Mouse (Mus musculus): Measurements from ENCODE around the gene Rbfox1. TPM values are rescaled to one million over a fixed set of nuclear protein-coding genes. Genes with fewer than 3 reads are reported as not detected.
A peak's percentile ranks its signal among the peaks of the same experiment; 100 is the strongest.

The Rbfox1 gene
- polyA plus RNA-seq, 1 experiment = 142 TPM

GRCm38 (mm10) chr16:7200239-7200638, 1315.1 kb downstream of the Rbfox1 start:
- no peak overlapping the region for H3K27ac ChIP-seq (ENCODE audit: insufficient read depth, low read length)
- no peak overlapping the region for H3K4me3 ChIP-seq (ENCODE audit: insufficient read depth, low read length)
- peaks cover 3% of the 10 kb centered on the region; the same call in 1 of the 2 replicates for H3K4me1 ChIP-seq (ENCODE audit: control insufficient read depth, insufficient read depth, low read length)
- no peak for TF ChIP-seq CTCF (IDR thresholded peaks at IDR 0.05; ENCODE audit: extremely low read depth, insufficient read depth, low read length)
- no peak for TF ChIP-seq POLR2A (IDR thresholded peaks at IDR 0.05; ENCODE audit: extremely low read depth, insufficient read depth, low read length)

DNA sequence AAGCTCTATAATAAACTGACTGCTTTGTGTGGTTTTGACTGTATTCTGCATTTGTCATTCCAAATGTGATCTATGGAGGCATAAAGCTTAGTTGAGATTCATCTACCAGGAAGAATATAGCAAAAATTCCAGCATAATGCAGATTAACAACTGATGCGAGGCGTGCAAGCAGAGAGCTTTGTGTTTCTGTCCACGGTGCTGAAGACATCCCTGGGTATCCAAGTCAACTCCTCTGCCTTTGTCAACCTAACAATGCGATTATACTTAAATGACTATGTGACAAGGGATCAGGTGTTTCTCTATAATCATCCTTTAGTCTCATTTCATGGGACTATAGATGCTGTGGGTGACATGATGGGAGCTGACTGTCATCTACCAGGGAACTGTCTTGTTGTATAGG, 1316.7 kb downstream of the Rbfox1 start:
- TF ChIP-seq POLR2A (IDR thresholded peaks at IDR 0.05; ENCODE audit: extremely low read depth, insufficient read depth, low read length) (no peak), CTCF (IDR thresholded peaks at IDR 0.05; ENCODE audit: extremely low read depth, insufficient read depth, low read length) (no peak)
- H3K27ac ChIP-seq (ENCODE audit: insufficient read depth, low read length) = no peak overlapping the region

DNA sequence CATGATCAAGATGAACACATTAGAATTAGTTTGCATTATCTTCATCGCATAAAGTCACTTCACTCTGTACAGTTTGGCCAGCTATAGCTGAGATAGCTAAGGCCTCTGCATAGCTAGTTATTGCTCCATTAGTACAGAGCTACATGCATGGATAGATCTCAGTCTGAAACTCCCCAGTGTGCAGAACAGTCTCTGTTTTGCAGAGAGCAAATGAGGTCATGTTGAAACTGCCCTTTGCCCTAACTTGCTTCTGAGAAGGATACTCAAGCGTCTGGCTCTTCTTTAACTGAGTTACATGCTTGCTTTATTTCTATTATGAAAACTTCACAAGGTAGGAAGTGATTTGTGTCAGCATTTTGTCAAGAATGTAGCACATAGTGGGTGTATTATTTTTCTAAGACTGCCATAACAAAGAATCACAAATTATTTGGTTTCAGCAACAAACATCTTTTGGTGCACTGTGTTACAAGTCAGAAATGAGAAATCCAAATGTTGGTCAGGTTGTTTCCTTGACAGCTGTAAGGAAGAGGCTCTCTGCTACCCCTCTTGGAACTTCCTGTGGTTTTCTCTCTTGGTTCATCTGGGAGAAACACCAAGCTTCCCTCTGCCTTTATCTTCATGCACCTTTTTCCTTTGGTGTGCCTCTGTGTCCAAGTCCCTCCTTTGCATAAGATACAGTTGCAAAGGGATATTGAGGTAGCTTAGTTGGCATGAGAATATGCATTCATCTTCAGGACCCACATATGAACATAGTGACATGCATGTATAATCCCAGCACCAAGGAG, 1321.2 kb downstream of the Rbfox1 start:
- Histone ChIP-seq H3K4me3 (ENCODE audit: insufficient read depth, low read length) (no peak overlapping the region), H3K4me1 (ENCODE audit: control insufficient read depth, insufficient read depth, low read length) (peaks cover 5% of the 10 kb centered on the region; the same call in 1 of the 2 replicates), H3K27ac (ENCODE audit: insufficient read depth, low read length) (no peak overlapping the region)
- no peak for TF ChIP-seq CTCF (IDR thresholded peaks at IDR 0.05; ENCODE audit: extremely low read depth, insufficient read depth, low read length)
- no peak for TF ChIP-seq POLR2A (IDR thresholded peaks at IDR 0.05; ENCODE audit: extremely low read depth, insufficient read depth, low read length)

More for the DNA sequence above, 1316.7 kb downstream of the Rbfox1 start:
- H3K4me1 ChIP-seq (ENCODE audit: control insufficient read depth, insufficient read depth, low read length) = peaks cover 2% of the 10 kb centered on the region; the same call in 1 of the 2 replicates
- H3K4me3 ChIP-seq (ENCODE audit: insufficient read depth, low read length) = no peak overlapping the region

DNA sequence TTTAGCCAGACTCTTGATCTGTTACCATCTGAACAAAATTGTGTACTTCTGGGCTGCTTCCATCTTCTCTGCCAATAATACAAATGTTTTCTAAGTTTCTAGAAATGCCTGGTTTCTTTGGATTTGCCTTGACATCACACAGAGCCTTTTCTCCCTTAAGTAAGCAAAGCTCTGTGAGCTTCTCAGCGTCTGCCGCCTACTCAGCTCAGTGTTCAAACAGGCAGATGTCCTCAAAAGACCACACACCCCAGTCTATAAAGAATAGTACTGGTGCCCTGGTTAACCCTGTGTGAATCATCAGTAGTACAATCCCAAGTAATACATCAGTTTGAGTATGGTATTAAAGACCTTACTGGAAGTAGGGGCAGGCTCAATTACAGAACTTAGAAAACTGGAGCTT, 1322.4 kb downstream of the Rbfox1 start:
- Histone ChIP-seq H3K27ac (ENCODE audit: insufficient read depth, low read length) (peak overlapping the region; percentile 47; the same call in 1 of the 2 replicates), H3K4me3 (ENCODE audit: insufficient read depth, low read length) (no peak overlapping the region), H3K4me1 (ENCODE audit: control insufficient read depth, insufficient read depth, low read length) (peaks cover 5% of the 10 kb centered on the region; the same call in 1 of the 2 replicates)
- TF ChIP-seq CTCF (IDR thresholded peaks at IDR 0.05; ENCODE audit: extremely low read depth, insufficient read depth, low read length) (no peak), POLR2A (IDR thresholded peaks at IDR 0.05; ENCODE audit: extremely low read depth, insufficient read depth, low read length) (no peak)

DNA sequence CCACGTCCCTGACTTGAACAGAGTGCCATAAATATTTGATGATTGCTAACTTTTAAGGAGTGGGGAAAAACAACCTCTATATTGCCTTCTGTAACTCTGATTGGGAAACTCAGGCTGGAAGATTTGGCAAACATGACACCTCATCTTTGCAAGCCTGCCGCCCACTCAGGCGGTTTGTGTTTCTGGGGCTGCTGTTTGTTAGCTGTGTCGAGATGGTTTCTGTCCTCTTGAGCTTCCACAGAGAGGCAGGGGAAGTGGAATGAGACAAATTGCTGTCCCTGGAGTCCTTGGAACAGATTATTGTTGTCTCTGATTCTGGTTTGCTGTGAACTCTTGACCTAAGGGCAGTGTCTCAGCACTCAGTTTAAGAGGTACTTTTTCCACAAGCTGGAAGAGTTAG, 1327.6 kb downstream of the Rbfox1 start:
- TF ChIP-seq CTCF (IDR thresholded peaks at IDR 0.05; ENCODE audit: extremely low read depth, insufficient read depth, low read length) (no peak), POLR2A (IDR thresholded peaks at IDR 0.05; ENCODE audit: extremely low read depth, insufficient read depth, low read length) (no peak)
- Histone ChIP-seq H3K27ac (ENCODE audit: insufficient read depth, low read length) (no peak overlapping the region), H3K4me3 (ENCODE audit: insufficient read depth, low read length) (no peak overlapping the region), H3K4me1 (ENCODE audit: control insufficient read depth, insufficient read depth, low read length) (peaks cover 2% of the 10 kb centered on the region; the same call in 1 of the 2 replicates)

DNA sequence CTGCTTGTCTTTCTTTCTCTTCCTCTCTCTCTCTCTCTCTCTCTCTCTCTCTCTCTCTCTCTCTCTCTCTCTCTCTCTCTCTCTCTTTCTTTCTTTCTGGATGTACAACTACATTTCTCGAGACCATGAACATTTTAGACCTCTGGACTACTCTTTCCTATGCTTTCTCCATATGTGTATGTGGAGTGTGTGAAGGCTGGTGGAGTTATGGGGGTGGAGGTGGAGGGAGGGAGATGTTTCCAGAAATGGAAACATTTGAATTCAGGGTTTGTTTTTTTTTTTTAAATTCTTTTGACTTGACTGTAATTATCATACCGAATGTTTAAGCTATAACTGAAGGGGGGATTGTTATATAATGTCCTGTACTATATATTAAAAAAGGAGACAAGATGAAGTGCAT, 1338.1 kb downstream of the Rbfox1 start:
- TF ChIP-seq CTCF (IDR thresholded peaks at IDR 0.05; ENCODE audit: extremely low read depth, insufficient read depth, low read length) (no peak), POLR2A (IDR thresholded peaks at IDR 0.05; ENCODE audit: extremely low read depth, insufficient read depth, low read length) (no peak)
- Histone ChIP-seq H3K4me3 (ENCODE audit: insufficient read depth, low read length) (no peak overlapping the region), H3K4me1 (ENCODE audit: control insufficient read depth, insufficient read depth, low read length) (peaks cover 11% of the 10 kb centered on the region), H3K27ac (ENCODE audit: insufficient read depth, low read length) (peak overlapping the region; percentile 27; the same call in 1 of the 2 replicates)

- H3K4me1 ChIP-seq (ENCODE audit: control insufficient read depth, insufficient read depth, low read length) = peaks cover 13% of the 10 kb centered on the region
- no peak overlapping the region for H3K4me3 ChIP-seq (ENCODE audit: insufficient read depth, low read length)
- TF ChIP-seq CTCF (IDR thresholded peaks at IDR 0.05; ENCODE audit: extremely low read depth, insufficient read depth, low read length) (no peak), POLR2A (IDR thresholded peaks at IDR 0.05; ENCODE audit: extremely low read depth, insufficient read depth, low read length) (no peak)
- H3K27ac ChIP-seq (ENCODE audit: insufficient read depth, low read length) = no peak overlapping the region
Observed at GRCm38 (mm10) chr16:7226000-7226399, 1340.8 kb downstream of the Rbfox1 start.

DNA sequence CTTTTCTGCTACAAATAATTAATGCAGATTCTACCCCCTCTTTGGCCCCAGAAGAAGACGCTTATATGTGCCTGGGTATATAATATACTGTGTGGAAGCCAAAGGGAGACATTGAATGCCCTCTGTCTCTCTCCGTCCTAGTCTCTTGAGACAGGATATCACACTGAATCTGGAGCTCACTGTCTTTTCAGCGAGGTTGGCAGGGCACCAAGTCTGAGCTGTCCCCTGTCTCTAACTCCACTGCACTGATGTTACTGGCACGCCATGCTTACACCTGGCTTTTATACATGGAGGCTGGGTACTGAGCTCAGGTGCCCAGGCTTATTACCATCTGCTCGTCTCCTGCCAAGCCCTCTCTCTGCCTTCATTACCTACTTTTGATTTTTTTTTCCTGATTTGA, 1343.1 kb downstream of the Rbfox1 start:
- TF ChIP-seq CTCF (IDR thresholded peaks at IDR 0.05; ENCODE audit: extremely low read depth, insufficient read depth, low read length) (no peak), POLR2A (IDR thresholded peaks at IDR 0.05; ENCODE audit: extremely low read depth, insufficient read depth, low read length) (no peak)
- Histone ChIP-seq H3K4me3 (ENCODE audit: insufficient read depth, low read length) (no peak overlapping the region), H3K27ac (ENCODE audit: insufficient read depth, low read length) (no peak overlapping the region), H3K4me1 (ENCODE audit: control insufficient read depth, insufficient read depth, low read length) (peaks cover 8% of the 10 kb centered on the region)

- H3K4me3 ChIP-seq (ENCODE audit: insufficient read depth, low read length) = no peak overlapping the region
- TF ChIP-seq POLR2A (IDR thresholded peaks at IDR 0.05; ENCODE audit: extremely low read depth, insufficient read depth, low read length) (no peak), CTCF (IDR thresholded peaks at IDR 0.05; ENCODE audit: extremely low read depth, insufficient read depth, low read length) (no peak)
- H3K27ac ChIP-seq (ENCODE audit: insufficient read depth, low read length) = peak overlapping the region; percentile 66; the same call in 1 of the 2 replicates
- peaks cover 8% of the 10 kb centered on the region for H3K4me1 ChIP-seq (ENCODE audit: control insufficient read depth, insufficient read depth, low read length)
Observed at GRCm38 (mm10) chr16:7229232-7229631, 1344.1 kb downstream of the Rbfox1 start.

GRCm38 (mm10) chr16:7241627-7242026, 1356.5 kb downstream of the Rbfox1 start:
- Histone ChIP-seq H3K27ac (ENCODE audit: insufficient read depth, low read length) (no peak overlapping the region), H3K4me3 (ENCODE audit: insufficient read depth, low read length) (no peak overlapping the region), H3K4me1 (ENCODE audit: control insufficient read depth, insufficient read depth, low read length) (no peaks in the 10 kb centered on the region; the same call in none of the 2 replicates)
- TF ChIP-seq CTCF (IDR thresholded peaks at IDR 0.05; ENCODE audit: extremely low read depth, insufficient read depth, low read length) (no peak), POLR2A (IDR thresholded peaks at IDR 0.05; ENCODE audit: extremely low read depth, insufficient read depth, low read length) (no peak)

All from cortical plate, adult 2 months (tissue).